Mouse (Mus musculus): ENCODE data around the gene Ccng1.

Gene Ccng1

DNA sequence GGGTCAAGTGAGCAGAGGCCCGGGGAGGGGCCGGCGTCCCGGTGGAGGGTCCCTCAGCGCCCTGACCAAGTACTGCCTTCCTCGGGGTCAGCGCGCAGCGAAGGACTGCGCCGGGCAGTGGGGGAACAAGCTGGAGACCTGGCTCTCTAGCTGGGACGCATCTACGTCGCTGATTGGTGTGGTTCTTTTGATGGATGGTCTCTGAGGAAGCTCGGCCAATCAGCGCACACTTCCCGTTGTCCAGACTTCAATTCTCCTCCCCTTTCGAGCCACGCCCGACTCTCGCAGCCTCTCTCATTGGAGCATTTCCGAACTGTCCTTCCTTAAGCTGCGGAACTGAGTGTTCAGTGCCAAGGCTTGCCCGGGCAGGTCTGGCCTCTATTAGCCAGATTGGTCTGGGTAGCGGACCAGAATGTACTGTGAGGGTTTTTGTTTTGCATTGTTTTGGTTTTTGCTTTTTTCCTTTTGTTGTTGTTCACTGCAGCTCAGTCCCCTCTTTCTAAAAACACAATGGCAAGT is at the start of gene Ccng1:
Gene Ccng1 (minus strand): TSS at position 203 of the 519 bp plus-strand sequence.
- in situ Hi-C loops (cut with MboI; ENCODE audit: unreplicated experiment in 2 of 2): loop anchor here (25.0 kb wide), 2 partner anchors 143 to 1168 kb away; no protein-coding TSS in a partner anchor

DNA sequence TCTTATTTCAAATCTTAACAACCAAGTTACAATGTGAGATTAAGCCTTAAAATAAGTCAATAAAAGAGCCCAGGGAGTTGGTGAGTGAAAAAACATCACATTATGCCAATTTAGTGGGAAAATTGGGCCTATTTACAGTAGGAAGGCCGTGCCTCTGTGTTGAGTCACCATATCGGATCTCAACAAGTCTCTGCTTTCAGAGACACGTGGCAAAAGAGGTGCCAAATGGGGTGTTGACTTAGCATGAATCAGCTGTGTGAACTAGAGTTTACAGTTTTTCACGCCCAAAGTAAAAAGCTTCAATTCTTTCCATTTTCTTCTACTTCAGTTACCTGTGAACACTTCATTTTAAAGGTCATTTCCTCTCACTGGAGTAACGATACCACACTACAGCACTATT is 35.2 kb upstream of the Ccng1 start:
- in situ Hi-C loops (cut with MboI; ENCODE audit: unreplicated experiment in 2 of 2): no loop called here

DNA sequence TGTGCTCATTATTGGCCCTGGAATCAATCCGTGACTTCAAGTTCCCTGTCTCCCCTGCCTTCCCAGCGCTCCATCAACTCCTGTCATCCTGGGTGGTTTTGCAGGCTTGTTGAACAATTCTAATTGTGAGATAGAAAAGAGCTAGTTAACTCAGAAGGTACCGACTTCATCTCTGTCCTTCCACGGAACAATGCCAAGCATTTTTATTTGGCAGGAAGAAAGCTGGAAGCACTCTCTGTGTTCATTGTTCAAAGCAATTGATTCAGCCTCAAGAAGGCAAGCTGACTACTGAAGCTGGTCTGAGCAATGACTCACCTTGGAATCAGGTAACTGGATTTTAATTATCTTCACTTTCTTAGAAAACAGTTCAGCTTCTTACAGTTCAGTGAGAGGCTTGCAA is 34.6 kb upstream of the Ccng1 start:
- in situ Hi-C loops (cut with MboI; ENCODE audit: unreplicated experiment in 2 of 2): no loop called here

DNA sequence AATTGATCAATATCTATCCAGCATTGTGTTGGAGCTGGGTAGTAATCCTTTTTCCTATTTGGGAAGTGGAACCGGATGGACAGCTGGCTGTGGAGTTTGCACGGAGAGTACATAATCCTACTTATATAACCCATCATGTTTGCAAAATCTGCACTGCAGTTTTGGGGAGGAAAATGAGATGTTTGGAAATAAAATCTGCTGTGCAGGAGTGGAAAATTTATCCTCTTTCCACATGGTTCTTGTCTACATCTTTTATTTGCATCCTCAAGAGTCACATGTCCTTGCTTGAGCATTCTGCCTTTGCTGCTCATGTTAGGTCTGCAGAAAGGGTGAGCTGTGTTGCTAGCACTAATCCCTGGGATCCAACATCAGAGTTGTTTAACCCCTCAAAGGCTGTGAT is 31.8 kb upstream of the Ccng1 start:
- in situ Hi-C loops (cut with MboI; ENCODE audit: unreplicated experiment in 2 of 2): no loop called here

DNA sequence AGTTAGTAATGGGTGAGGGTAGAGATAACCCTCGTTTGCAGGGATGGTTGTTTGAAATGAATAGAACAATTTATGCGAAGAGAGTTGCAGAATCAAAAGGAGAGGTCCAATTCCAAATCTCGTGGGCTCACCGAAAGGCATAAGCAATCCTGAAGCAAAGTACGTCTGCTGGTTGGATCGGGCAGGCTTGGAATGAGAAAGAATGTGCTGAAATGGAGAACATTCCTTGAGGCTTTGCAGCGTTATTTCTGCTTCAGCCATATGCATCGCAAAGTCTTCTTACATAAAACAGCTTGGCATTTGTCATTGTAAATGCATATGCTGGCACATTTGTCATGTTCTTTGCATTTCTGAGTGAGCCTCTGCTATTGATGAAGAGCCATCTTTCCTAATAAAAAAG is 29.2 kb upstream of the Ccng1 start:
- in situ Hi-C loops (cut with MboI; ENCODE audit: unreplicated experiment in 2 of 2): no loop called here

DNA sequence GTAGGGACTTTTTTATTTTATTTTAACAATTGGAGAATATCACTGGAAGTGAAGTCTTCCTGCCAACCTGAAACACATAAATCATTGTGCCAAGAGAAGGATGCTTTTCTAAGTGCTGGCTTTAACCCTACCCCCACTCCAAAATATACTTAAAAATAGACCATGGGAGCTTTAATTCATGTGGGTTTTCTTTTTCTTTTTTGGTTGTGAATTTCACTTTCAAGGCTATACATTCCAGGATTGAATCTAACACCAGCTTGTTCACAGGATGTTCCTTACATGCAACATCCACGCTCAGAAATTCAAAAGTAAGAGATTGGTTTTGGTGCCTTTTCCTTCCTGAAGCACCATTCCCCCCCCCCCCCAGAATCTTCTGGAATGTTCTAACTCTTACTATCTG is 28.2 kb upstream of the Ccng1 start:
- in situ Hi-C loops (cut with MboI; ENCODE audit: unreplicated experiment in 2 of 2): no loop called here

DNA sequence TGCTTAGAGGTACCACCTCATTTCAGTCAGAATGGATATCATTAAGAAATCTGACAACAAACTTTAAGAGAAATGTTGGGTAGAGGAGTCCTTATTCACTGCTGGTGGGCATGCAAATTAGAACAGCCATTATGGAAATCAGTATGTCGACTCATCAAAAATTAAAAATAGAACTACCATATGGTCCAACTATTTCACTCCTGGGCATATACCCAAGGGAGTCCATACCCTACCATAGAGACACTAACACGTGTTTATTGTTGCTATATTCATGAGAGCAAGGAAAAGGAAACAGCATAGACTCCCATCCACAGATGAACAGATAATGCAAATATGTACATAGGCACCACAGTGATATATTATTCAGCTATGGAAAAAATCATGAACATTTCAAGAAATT is 26.7 kb upstream of the Ccng1 start:
- in situ Hi-C loops (cut with MboI; ENCODE audit: unreplicated experiment in 2 of 2): no loop called here

DNA sequence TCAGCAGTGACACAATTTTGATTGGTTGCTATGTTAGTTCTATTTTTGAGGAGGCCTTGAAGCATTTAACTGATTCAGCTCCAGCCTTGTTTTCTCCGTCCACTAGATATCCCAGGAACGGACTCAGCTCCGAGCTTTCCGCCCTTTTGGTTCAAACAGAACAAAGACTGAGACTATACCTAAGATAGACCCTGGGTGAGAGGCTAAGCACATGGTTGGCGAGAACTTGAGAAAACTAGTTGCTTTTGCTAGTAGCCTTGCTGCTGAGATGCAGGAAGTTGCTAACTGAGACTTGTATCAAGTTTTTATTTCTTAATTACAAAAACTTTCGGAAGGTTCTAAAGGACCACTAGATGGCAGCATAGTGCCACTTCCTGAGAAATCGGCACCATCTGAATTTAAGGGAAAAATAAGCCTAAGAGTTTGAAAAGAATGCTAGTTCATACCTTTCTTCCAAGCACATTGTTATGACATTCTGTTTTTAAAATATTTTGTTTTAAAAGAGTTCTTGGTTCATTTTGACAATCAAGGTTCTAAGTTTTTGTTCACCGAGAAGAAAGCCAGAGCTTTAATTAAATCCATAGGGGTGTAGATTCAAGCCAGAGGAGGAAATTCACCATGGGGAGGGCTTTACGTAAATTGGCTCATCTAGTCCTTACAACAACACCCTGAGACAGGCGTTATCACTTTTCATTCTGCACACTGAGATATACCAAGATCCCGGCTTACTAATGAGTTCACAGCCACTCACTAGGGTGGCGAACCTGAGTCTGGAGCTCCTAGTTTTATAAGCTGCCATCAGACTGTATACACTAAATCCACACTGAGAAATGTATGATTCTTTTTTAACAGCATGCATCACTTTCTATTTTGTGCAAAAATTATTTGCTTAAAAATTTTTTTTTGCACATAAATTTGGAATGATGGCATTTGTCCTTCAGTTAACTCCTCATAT is 20.5 kb upstream of the Ccng1 start:
- in situ Hi-C loops (cut with MboI; ENCODE audit: unreplicated experiment in 2 of 2): no loop called here

DNA sequence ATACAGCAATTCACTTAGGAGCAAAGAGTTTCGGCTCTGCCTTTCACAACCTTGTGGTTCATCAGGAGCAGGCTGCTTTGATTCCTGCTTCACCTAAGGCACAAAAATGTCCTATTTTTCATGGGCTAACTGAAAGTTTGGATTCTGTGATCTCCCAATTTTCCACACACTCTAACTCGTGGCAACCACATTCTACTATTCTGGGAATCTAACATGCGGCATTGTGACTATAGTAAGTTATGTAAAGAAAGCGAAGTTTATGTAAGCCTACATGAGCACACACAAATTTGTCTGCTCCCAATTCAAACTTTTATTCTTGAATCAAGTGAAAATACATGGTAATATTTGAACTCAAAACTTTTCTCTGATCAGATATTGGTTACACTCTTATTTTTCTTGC is 9.6 kb upstream of the Ccng1 start:
- in situ Hi-C loops (cut with MboI; ENCODE audit: unreplicated experiment in 2 of 2): loop anchor here (5.0 to 25.0 kb wide), 4 partner anchors 87 to 1177 kb away; no protein-coding TSS in a partner anchor

DNA sequence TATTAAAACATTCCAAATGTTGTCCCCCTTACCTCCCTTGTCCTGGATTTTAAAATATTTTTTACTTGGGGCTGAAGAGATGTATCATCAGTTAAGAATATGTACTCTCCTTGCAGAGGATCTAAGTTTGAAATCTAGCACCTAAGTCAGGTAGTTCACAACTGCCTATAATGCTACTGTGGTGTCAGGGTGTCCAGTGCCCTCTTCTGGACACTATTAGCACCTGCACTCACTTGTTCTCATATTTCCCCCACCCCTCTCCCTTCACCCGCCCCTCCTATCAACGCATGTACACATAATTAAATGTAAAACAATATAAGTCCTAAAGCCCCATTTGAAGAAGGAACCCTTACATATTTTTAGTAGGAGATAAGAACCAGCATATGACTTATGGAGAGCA is 8.3 kb upstream of the Ccng1 start:
- in situ Hi-C loops (cut with MboI; ENCODE audit: unreplicated experiment in 2 of 2): loop anchor here (5.0 to 25.0 kb wide), 4 partner anchors 86 to 1176 kb away; no protein-coding TSS in a partner anchor

DNA sequence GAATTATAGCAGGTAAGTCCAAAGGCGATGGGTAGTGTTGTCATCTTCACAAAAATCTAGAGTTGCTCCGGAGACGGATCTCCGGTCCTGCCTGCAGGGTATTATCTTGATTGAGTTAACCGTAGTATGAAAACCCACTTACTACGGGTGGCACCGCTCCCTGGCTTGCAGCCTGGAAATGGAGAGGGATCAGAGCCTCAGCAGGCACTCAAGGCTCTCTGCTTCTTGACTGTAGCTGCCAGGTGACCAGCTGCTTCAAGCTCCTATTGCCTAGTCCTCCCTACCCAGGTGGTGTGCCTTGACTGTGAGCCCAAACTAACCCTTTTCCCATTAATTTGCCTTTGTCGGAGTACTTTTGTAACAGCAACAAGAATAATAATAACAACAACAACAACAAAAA is 4.8 kb upstream of the Ccng1 start:
- in situ Hi-C loops (cut with MboI; ENCODE audit: unreplicated experiment in 2 of 2): loop anchor here (5.0 to 25.0 kb wide), 4 partner anchors 83 to 1173 kb away; no protein-coding TSS in a partner anchor

DNA sequence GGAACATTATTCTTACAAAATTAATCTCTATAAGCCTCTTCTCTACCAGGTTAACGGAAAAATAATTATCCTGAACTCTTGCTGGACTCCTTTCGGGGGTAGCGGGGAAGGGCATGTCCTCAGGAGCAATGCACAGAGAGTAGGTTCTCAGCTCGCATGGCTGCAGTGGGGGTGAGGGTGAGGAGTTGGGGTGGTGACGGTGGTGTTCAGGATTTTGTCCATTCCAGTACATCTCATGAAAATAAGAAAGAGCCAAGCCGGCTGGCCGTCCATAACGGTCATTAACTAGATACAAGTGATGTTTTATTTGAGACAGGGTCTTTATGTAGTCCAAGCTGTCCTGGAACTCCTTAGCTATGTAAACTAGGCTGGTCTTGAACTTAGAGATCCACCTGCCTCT is 857 bp upstream of the Ccng1 start:
- in situ Hi-C loops (cut with MboI; ENCODE audit: unreplicated experiment in 2 of 2): loop anchor here (25.0 kb wide), 2 partner anchors 144 to 1169 kb away; no protein-coding TSS in a partner anchor

DNA sequence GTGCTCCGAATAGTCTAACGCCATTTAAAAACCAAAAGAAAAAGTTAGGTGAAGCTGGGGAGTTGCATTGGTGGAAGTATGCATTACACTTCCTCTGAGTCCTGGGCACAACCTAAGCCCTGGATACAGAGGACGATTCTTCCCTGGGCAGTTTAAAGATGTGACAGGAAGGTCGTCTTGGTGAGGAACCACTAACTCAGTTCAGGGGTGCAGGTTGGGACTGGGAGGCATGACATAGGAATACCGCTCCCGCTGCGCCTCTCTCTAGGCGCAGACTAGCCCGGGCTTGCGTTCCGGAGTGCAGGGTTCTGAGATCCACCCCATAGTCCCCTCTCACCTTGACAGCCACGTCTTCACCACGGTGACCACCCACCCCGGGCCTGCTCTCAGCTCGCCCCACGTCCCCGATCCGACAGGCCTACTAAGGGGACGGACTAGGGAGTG is 425 bp downstream of the Ccng1 start:
- in situ Hi-C loops (cut with MboI; ENCODE audit: unreplicated experiment in 2 of 2): loop anchor here (5.0 to 25.0 kb wide), 3 partner anchors 62 to 1167 kb away; no protein-coding TSS in a partner anchor

DNA sequence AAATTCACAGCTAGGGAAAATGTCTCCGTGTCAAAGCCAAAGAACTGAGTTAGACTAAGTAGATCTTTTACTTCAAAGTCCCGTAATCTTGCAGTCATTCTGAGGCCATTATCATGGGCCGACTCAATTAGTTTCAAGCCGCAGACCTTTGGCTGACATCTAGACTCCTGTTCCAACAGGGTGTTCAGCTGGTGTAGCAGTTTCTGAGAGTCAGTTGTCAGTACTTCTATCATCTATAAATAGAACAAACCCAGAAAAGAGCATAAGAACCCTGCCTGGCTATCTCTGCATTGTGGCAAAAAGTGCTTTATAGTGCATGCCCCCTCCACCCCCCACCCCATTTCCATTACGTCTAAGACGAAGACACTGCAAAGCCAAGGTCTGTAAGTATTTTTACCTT is 1.3 kb downstream of the Ccng1 start:
- in situ Hi-C loops (cut with MboI; ENCODE audit: unreplicated experiment in 2 of 2): loop anchor here (5.0 to 25.0 kb wide), 3 partner anchors 62 to 1167 kb away; no protein-coding TSS in a partner anchor

DNA sequence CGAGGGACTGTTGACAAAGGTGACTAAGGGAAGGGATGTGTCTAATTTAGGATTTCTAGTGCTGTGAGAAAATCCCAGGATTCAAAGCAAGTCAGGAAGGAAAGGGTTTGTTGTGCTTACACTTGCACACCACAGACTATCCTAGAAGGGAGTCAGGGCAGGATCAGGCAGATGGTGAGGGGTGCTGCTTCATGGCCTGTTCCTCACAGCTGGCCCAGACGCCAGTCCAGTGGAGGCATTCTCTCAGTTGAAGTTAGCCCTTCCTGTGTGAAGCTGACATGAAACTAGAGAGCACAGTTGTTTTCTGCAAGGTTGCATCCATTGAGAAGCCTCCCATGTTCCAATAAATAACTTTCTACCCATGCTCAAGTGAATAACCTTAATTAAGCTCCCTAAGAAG is 7.4 kb downstream of the Ccng1 start:
- in situ Hi-C loops (cut with MboI; ENCODE audit: unreplicated experiment in 2 of 2): no loop called here

DNA sequence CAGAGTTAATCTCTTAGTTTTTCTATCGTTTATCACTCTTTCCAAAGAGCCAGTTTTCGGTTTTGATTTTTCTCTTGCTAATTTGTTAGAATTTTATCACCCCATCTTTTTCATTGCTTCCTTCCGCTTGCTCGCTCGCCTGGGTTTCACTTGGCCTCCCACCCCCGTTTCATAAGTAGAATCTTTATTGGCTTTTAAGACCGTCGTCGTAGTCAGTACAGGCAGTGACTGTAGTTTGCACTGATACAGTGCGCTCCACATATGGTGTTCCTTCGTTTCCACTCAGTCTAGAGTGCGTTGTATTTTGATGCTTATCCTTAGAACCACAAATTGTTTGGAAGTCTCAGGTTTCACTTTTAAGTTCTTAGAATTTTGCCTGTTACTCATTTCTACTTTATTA is 8.8 kb downstream of the Ccng1 start:
- in situ Hi-C loops (cut with MboI; ENCODE audit: unreplicated experiment in 2 of 2): no loop called here

DNA sequence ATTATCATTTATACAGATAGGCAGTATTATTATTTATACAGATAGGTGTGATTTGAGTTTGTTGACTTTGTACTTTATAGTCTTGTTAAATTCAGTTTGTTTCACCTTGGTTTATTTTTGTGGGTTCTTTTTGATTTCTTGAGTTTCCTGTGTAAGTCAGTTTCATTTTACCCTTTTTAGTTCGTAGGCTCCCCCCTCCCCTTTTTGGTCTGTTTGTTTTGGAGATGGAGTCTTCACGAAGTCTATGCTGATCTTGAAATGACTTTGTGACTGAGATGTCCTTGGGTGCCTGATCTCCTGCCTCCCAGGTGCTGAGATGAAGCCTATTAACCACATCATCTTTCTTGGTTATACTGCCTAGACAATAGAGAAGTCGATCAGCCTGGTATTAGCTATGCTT is 10.8 kb downstream of the Ccng1 start:
- in situ Hi-C loops (cut with MboI; ENCODE audit: unreplicated experiment in 2 of 2): no loop called here

DNA sequence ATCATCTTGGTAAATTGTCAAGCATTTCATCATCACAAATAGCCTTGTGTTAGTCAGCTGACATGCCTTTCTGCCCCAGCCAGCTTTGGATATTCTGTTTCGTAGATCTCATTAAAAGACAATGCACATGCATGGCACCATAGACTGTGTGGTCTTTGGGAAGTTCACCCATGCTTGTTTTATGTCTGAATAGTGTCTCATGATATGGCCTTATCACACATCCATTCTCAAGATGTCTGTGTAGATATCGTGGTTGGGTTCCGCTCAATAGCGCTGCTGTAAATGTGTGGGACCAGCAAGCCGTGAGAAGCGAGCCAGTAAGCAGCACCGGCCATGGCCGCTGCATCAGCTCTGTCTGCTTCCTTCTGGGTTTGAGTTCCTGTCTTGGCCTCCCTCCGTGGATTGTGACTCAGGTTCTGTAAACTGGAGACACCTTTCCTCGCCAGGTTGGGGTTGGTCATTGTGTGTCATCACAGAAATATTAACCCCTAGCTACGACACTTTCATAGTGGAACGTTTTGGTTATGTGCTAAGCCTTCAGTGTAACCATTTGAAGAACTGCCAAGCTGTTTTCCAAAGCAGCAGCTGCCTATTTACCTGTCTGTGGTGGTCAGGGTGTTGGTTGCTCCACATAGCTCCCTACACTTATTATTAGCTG is 13.4 kb downstream of the Ccng1 start:
- in situ Hi-C loops (cut with MboI; ENCODE audit: unreplicated experiment in 2 of 2): no loop called here

DNA sequence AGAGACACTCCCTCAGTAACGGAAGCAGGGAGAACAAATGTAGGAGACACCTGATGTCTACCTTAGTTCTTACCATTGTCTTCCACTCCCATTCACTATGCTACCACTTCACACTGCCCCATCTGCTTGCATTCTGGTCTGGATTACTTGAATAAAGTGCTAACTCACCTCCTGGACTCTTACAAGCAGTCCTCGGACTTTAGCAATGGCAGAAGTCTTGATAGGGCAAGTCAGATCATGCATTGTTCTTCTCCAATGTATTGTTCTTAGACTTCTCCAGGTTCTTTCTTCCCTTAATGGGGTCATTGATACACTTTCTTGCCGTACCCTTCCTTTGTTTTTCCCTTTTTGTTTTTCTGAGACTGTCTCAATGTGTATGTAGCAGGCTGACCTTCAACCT is 17.7 kb downstream of the Ccng1 start:
- in situ Hi-C loops (cut with MboI; ENCODE audit: unreplicated experiment in 2 of 2): no loop called here

DNA sequence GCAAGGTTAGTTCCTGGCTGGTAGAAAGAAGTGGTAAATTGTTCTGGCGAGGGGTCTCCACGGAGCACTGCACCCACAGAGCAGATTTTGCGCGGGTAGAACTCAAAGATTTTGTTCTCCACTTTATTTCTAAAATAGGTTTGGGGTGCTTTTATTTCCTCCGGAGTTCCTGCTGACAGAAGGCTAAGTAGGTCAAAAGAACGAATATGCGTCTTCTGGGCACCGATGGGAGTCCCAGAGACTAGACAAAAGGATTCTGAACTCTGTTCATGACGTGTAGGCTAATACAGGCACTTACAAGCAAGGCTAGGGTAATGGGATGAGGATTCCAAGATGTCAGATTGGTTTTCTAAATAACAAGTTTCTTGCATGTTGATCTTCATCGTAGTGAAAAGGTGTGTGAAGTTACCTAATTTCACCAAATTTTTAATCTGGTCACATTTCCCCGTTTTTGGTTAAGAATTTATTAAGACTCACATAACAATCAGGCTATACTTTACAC is 20.8 kb downstream of the Ccng1 start:
- in situ Hi-C loops (cut with MboI; ENCODE audit: unreplicated experiment in 2 of 2): loop anchor here in 1 of 2 experiments (5.0 kb wide), 1 partner anchor 42 kb away; no protein-coding TSS in a partner anchor
